20 mouse cellular contexts compared by ENCODE assay signal in the genomic region with DNA sequence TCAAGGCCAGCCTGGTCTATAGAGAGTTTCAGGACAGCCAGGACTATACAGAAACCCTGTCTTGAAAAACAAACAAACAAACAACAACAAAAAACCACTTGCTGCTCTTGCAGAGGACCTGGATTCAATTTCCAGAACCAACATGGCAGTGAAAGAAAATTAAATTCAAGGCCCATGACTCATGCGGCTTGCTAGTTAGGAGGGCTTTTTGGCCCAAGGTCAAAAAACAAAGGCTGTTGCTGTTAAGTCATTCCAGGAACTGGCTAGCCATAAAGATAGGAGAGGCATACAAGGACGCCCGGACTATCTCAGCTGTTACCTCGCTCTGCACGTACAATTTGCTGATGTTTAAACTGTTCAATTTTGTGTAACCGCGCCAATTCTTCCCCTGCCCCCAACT.
A peak's percentile ranks its signal among the peaks of the same experiment; 100 is the strongest.
DNase-seq lines count a peak whose midpoint lies in the region; ATAC-seq lines count a peak whose summit lies in the region.
"Had no signal": no experiment of that assay in that cellular context is flagged by ENCODE, and none has a peak within 500 bp of the region (broad histone marks: within the 10 kb centered on the region; RNA-seq: fewer than 3 reads in every experiment).

No protein-coding gene starts in this region.

- H3K9ac ChIP-seq in midbrain, embryonic 11.5 days (ENCODE audit: low read length), result no peak overlapping the region
- no peak overlapping the region for H3K9ac ChIP-seq in midbrain, embryonic 14.5 days (replicated peaks; ENCODE audit: low read length)
- H3K9ac ChIP-seq: embryonic facial prominence, embryonic 12.5 days; forebrain, embryonic 13.5 days; forebrain, embryonic 15.5 days; forebrain, postnatal 0 days had no signal

- no peaks in the 10 kb centered on the region for H3K36me3 ChIP-seq in midbrain, embryonic 11.5 days (ENCODE audit: control insufficient read depth, insufficient read depth, low read length)
- H3K36me3 ChIP-seq in midbrain, embryonic 14.5 days (ENCODE audit: control insufficient read depth, insufficient read depth, low read length), result no peaks in the 10 kb centered on the region
- H3K36me3 ChIP-seq: embryonic facial prominence, embryonic 10.5 days; embryonic facial prominence, embryonic 12.5 days; forebrain, embryonic 15.5 days had no signal

- no peaks in the 10 kb centered on the region for H3K4me1 ChIP-seq in midbrain, embryonic 11.5 days (ENCODE audit: control insufficient read depth, insufficient read depth, low read length)
- H3K4me1 ChIP-seq in midbrain, embryonic 14.5 days (ENCODE audit: control insufficient read depth, insufficient read depth, low read length), result no peaks in the 10 kb centered on the region
- H3K4me1 ChIP-seq: embryonic facial prominence, embryonic 12.5 days; forebrain, embryonic 13.5 days; forebrain, embryonic 15.5 days had no signal

- peak; percentile 36 for DNase-seq in adrenal gland, adult 2 months
- no peak for DNase-seq in adrenal gland, postnatal 4 days (ENCODE audit: low spot score in 2 of 2)
- peak; percentile 31 for DNase-seq in midbrain, embryonic 11.5 days (ENCODE audit: low spot score, missing footprints)
- DNase-seq in midbrain, embryonic 14.5 days, result no peak
- peak; percentile 24 for DNase-seq in NIH3T3 (ENCODE audit: low read depth)
- DNase-seq in urinary bladder, postnatal 36 days (ENCODE audit: low spot score in 2 of 2), result no peak
- DNase-seq: adrenal gland, postnatal 10 days; adrenal gland, postnatal 25 days; cerebellum, adult 11-12 months; cerebellum, adult 2 months; cerebellum, adult 9-10 months; cerebellum, postnatal 10 days; cerebellum, postnatal 25 days; forebrain, postnatal 0 days had no signal

- no peaks in the 10 kb centered on the region for H3K9me3 ChIP-seq in midbrain, embryonic 11.5 days (ENCODE audit: control insufficient read depth, low read length)
- H3K9me3 ChIP-seq in midbrain, embryonic 14.5 days (ENCODE audit: control insufficient read depth, low read length), result no peaks in the 10 kb centered on the region
- H3K9me3 ChIP-seq: embryonic facial prominence, embryonic 10.5 days; embryonic facial prominence, embryonic 12.5 days; forebrain, embryonic 15.5 days had no signal

- no peaks in the 10 kb centered on the region for H3K27me3 ChIP-seq in midbrain, embryonic 11.5 days (ENCODE audit: control insufficient read depth, insufficient read depth, low read length)
- H3K27me3 ChIP-seq in midbrain, embryonic 14.5 days (ENCODE audit: control insufficient read depth, insufficient read depth, low read length), result no peaks in the 10 kb centered on the region
- H3K27me3 ChIP-seq: embryonic facial prominence, embryonic 12.5 days; forebrain, embryonic 13.5 days; forebrain, embryonic 15.5 days had no signal

- no peak overlapping the region for H3K4me2 ChIP-seq in midbrain, embryonic 11.5 days
- no peak overlapping the region for H3K4me2 ChIP-seq in midbrain, embryonic 14.5 days (ENCODE audit: low read length)
- H3K4me2 ChIP-seq: embryonic facial prominence, embryonic 12.5 days; forebrain, embryonic 13.5 days; forebrain, embryonic 15.5 days had no signal

- 93% methylated on average over 7 of the region's 7 CpGs for WGBS in midbrain, embryonic 11.5 days
- WGBS in midbrain, embryonic 14.5 days, result 97% methylated on average over 7 of the region's 7 CpGs

- no peak for ATAC-seq in midbrain, embryonic 11.5 days (ENCODE audit: low FRiP score)
- no peak for ATAC-seq in midbrain, embryonic 14.5 days (ENCODE audit: low FRiP score, low TSS enrichment)
- ATAC-seq in monocyte, adult 5-6 weeks (replicated peaks; ENCODE audit: insufficient number of reproducible peaks, low FRiP score, low TSS enrichment, poor library complexity, severe bottlenecking), result no peak
- ATAC-seq: activated CD4-positive, CD25-positive, alpha-beta regulatory T cell, adult 4 months; forebrain, embryonic 13.5 days; forebrain, embryonic 15.5 days; forebrain, postnatal 0 days had no signal

- H3K4me3 ChIP-seq in midbrain, embryonic 11.5 days (ENCODE audit: low read depth, low read length), result no peak overlapping the region
- no peak overlapping the region for H3K4me3 ChIP-seq in midbrain, embryonic 14.5 days (replicated peaks; ENCODE audit: low read depth, low read length)
- H3K4me3 ChIP-seq: embryonic facial prominence, embryonic 10.5 days; embryonic facial prominence, embryonic 12.5 days; forebrain, embryonic 13.5 days; forebrain, embryonic 15.5 days had no signal

- no peak overlapping the region for H3K27ac ChIP-seq in midbrain, embryonic 11.5 days (ENCODE audit: low read depth, low read length)
- no peak overlapping the region for H3K27ac ChIP-seq in midbrain, embryonic 14.5 days (replicated peaks; ENCODE audit: low read depth, low read length)
- H3K27ac ChIP-seq: embryonic facial prominence, embryonic 10.5 days; embryonic facial prominence, embryonic 12.5 days; forebrain, embryonic 13.5 days; forebrain, embryonic 15.5 days had no signal

Comparison
In these comparisons a context has a peak if more than half of its experiments do, and no peak if none do; other contexts are left out.
1. DNase-seq: peak in adrenal gland, adult 2 months (single experiment), midbrain, embryonic 11.5 days (single experiment) and NIH3T3 (single experiment); none in adrenal gland, postnatal 4 days (0 of 2), midbrain, embryonic 14.5 days (single experiment) and urinary bladder, postnatal 36 days (0 of 2).